Mouse (Mus musculus) intestine, embryonic 14.5 days (tissue): ENCODE data around the gene Ccdc13. TPM values are rescaled to one million over a fixed set of nuclear protein-coding genes. Genes with fewer than 3 reads are reported as not detected.
A peak's percentile ranks its signal among the peaks of the same experiment; 100 is the strongest.

Experiments used
- ATAC-seq: fragments of 200-750 bp; cut with Nextera tagmentation; replicated peaks from 2 replicates; pipeline ENCODE4 v1.8.0; 2017; ENCODE audit warnings: low read depth, moderate number of reproducible peaks, moderate TSS enrichment, moderate library complexity; ENCODE audit not compliant: low FRiP score, low TSS enrichment
- DNase-seq: peaks from one replicate; pipeline ENCODE4 v3.0.0-alpha.2; 2018; ENCODE audit warnings: low spot score
- H3K27ac ChIP-seq: fragments of 300-500 bp; sonication (generic); 2 replicates; pipeline ENCODE4 v1.5.1; 2014; ENCODE audit warnings: low read depth, mild to moderate bottlenecking, control low read depth
- H3K27me3 ChIP-seq: fragments of 300-500 bp; sonication (generic); replicated peaks from 2 replicates; pipeline ENCODE4 v1.6.1; 2014; ENCODE audit warnings: low read length, control low read depth; ENCODE audit not compliant: control insufficient read depth, insufficient read depth
- H3K36me3 ChIP-seq: fragments of 300-500 bp; sonication (generic); 2 replicates; pipeline ENCODE4 v1.6.1; 2014; ENCODE audit warnings: low read length, control low read depth; ENCODE audit not compliant: control insufficient read depth, insufficient read depth
- H3K4me1 ChIP-seq: fragments of 300-500 bp; sonication (generic); replicated peaks from 2 replicates; pipeline ENCODE4 v1.6.1; 2014; ENCODE audit warnings: low read length, control low read depth, mixed read lengths; ENCODE audit not compliant: control insufficient read depth, insufficient read depth
- H3K4me2 ChIP-seq: fragments of 300-500 bp; sonication (generic); 2 replicates; pipeline ENCODE4 v1.6.1; 2014; ENCODE audit warnings: low read length
- H3K4me3 ChIP-seq: fragments of 300-500 bp; sonication (generic); 2 replicates; pipeline ENCODE4 v1.5.1; 2014; ENCODE audit warnings: low read depth, low read length, control low read depth, mixed read lengths
- H3K9ac ChIP-seq: fragments of 300-500 bp; sonication (generic); 2 replicates; pipeline ENCODE4 v1.6.1; 2014; ENCODE audit warnings: mild to moderate bottlenecking, low read length
- H3K9me3 ChIP-seq: fragments of 300-500 bp; sonication (generic); 2 replicates; pipeline ENCODE4 v1.6.1; 2016; ENCODE audit warnings: low read length, control low read depth; ENCODE audit not compliant: control insufficient read depth
- WGBS: fragments of 180-500 bp; shearing (Covaris S2); extraction: QIAGEN DNeasy Blood & Tissue Kit; methylation state at CpG from one replicate; pipeline ENCODE4 v1.1.7; 2014; 5-methylcytosine and 5-hydroxymethylcytosine counted together
- polyA plus RNA-seq: library from polyadenylated mRNA; unstranded; fragments of >200 nt; fragmentation: Nextera tagmentation; extraction: Ambion mirVana; gene quantifications from 2 replicates; pipeline ENCODE4 v1.2.1, GENCODE M21; 2014

Gene Ccdc13
- polyA plus RNA-seq, result 1.9 and 2.5 TPM in 2 replicates

GRCm38 (mm10) chr9:121838829-121839621 is at the start of gene Ccdc13:
Ccdc13 (minus strand) TSS chr9:121839461.
- H3K9me3 ChIP-seq, result no peaks in the 10 kb centered on the region
- DNase-seq (peak; percentile 92), ATAC-seq (peak; percentile 82)
- peak within 1 kb of the TSS; percentile 44 for H3K4me3 ChIP-seq
- no peaks in the 10 kb centered on the region for H3K27me3 ChIP-seq
- no peak within 1 kb of the TSS for H3K27ac ChIP-seq
- 5% methylated on average over 61 of the region's 61 CpGs for WGBS
- H3K4me1 ChIP-seq, result no peaks in the 10 kb centered on the region
- H3K9ac ChIP-seq, result peak within 1 kb of the TSS; percentile 38; the same call in 1 of the 2 replicates
- H3K4me2 ChIP-seq, result peak within 1 kb of the TSS; percentile 75
- H3K36me3 ChIP-seq, result no peaks in the 10 kb centered on the region

- H3K4me3 ChIP-seq, result no peak overlapping the region
- 24% methylated on average over 7 of the region's 7 CpGs for WGBS
- H3K27ac ChIP-seq, result no peak overlapping the region
- H3K36me3 ChIP-seq, result no peaks in the 10 kb centered on the region
- no peak for DNase-seq
- no peaks in the 10 kb centered on the region for H3K4me1 ChIP-seq
- no peak overlapping the region for H3K4me2 ChIP-seq
- ATAC-seq, result no peak
- H3K9ac ChIP-seq, result no peak overlapping the region
- no peaks in the 10 kb centered on the region for H3K9me3 ChIP-seq
- no peaks in the 10 kb centered on the region for H3K27me3 ChIP-seq
Measured at GRCm38 (mm10) chr9:121882015-121882457, 42.8 kb upstream of the Ccdc13 start.

- H3K4me3 ChIP-seq, result no peak overlapping the region
Measured at GRCm38 (mm10) chr9:121881301-121881700, 42.0 kb upstream of the Ccdc13 start.

GRCm38 (mm10) chr9:121880840-121881239 is 41.6 kb upstream of the Ccdc13 start:
- Histone ChIP-seq H3K36me3 (no peaks in the 10 kb centered on the region), H3K9ac (no peak overlapping the region), H3K4me2 (peak overlapping the region; percentile 7; the same call in 1 of the 2 replicates), H3K4me1 (no peaks in the 10 kb centered on the region), H3K9me3 (no peaks in the 10 kb centered on the region), H3K4me3 (no peak overlapping the region), H3K27ac (no peak overlapping the region), H3K27me3 (no peaks in the 10 kb centered on the region)
- ATAC-seq (no peak), DNase-seq (peak; percentile 75)
- 24% methylated on average over 14 of the region's 14 CpGs for WGBS

More at GRCm38 (mm10) chr9:121881301-121881700, 42.0 kb upstream of the Ccdc13 start:
- Histone ChIP-seq H3K27ac (no peak overlapping the region), H3K9me3 (no peaks in the 10 kb centered on the region), H3K4me1 (no peaks in the 10 kb centered on the region), H3K36me3 (no peaks in the 10 kb centered on the region), H3K9ac (no peak overlapping the region), H3K4me2 (no peak overlapping the region), H3K27me3 (no peaks in the 10 kb centered on the region)
- no peak for DNase-seq
- 70% methylated on average over 6 of the region's 6 CpGs for WGBS
- no peak for ATAC-seq

- Histone ChIP-seq H3K9ac (no peak overlapping the region), H3K9me3 (no peaks in the 10 kb centered on the region), H3K27me3 (no peaks in the 10 kb centered on the region), H3K4me2 (no peak overlapping the region), H3K36me3 (no peaks in the 10 kb centered on the region), H3K4me3 (no peak overlapping the region), H3K4me1 (no peaks in the 10 kb centered on the region), H3K27ac (no peak overlapping the region)
- WGBS, result 6% methylated on average over 3 of the region's 3 CpGs
- ATAC-seq, result no peak; the same call in 1 of the 2 replicates
- DNase-seq, result peak; percentile 67
Measured at GRCm38 (mm10) chr9:121877052-121877740, 37.9 kb upstream of the Ccdc13 start.

GRCm38 (mm10) chr9:121873578-121873977 is 34.3 kb upstream of the Ccdc13 start:
- Histone ChIP-seq H3K27ac (no peak overlapping the region), H3K9me3 (no peaks in the 10 kb centered on the region), H3K4me1 (no peaks in the 10 kb centered on the region; the same call in 1 of the 2 replicates), H3K4me3 (no peak overlapping the region), H3K4me2 (no peak overlapping the region), H3K36me3 (no peaks in the 10 kb centered on the region), H3K27me3 (no peaks in the 10 kb centered on the region), H3K9ac (no peak overlapping the region)
- DNase-seq (no peak), ATAC-seq (no peak)

GRCm38 (mm10) chr9:121872062-121872683 is 32.9 kb upstream of the Ccdc13 start:
- no peak overlapping the region for H3K27ac ChIP-seq
- no peaks in the 10 kb centered on the region for H3K9me3 ChIP-seq
- no peaks in the 10 kb centered on the region for H3K36me3 ChIP-seq
- no peak overlapping the region for H3K4me3 ChIP-seq
- peaks cover 8% of the 10 kb centered on the region for H3K4me1 ChIP-seq
- no peak overlapping the region for H3K9ac ChIP-seq
- DNase-seq, result no peak
- no peak for ATAC-seq
- H3K4me2 ChIP-seq, result no peak overlapping the region
- WGBS, result 86% methylated on average over 2 of the region's 2 CpGs
- H3K27me3 ChIP-seq, result no peaks in the 10 kb centered on the region

- DNase-seq (no peak), ATAC-seq (0 out of 2 replicates have a peak, but pooled peaks have one; percentile 28)
- Histone ChIP-seq H3K9me3 (no peaks in the 10 kb centered on the region), H3K27me3 (no peaks in the 10 kb centered on the region), H3K4me1 (peaks cover 15% of the 10 kb centered on the region), H3K27ac (no peak overlapping the region), H3K9ac (no peak overlapping the region), H3K4me3 (no peak overlapping the region), H3K4me2 (no peak overlapping the region), H3K36me3 (no peaks in the 10 kb centered on the region)
- WGBS, result 43% methylated on average over 4 of the region's 4 CpGs
Measured at GRCm38 (mm10) chr9:121869973-121870515, 30.8 kb upstream of the Ccdc13 start.
